Mouse (Mus musculus) lung, adult 2 months (tissue): ENCODE results near the gene Gadd45b. TPM values are rescaled to one million over a fixed set of nuclear protein-coding genes. Genes with fewer than 3 reads are reported as not detected.
A peak's percentile ranks its signal among the peaks of the same experiment; 100 is the strongest.

Experiments
- DNase-seq: peaks from one replicate; pipeline ENCODE4 v3.0.0; 2022
- H3K4me1 ChIP-seq: fragments of 200-500 bp; 2 replicates; pipeline ENCODE4 v1.6.1; 2011; ENCODE audit warnings: low read length; ENCODE audit not compliant: control insufficient read depth, insufficient read depth
- H3K4me3 ChIP-seq: fragments of 200-500 bp; replicated peaks from 2 replicates; pipeline ENCODE3; 2011; ENCODE audit warnings: low read depth, mild to moderate bottlenecking, control low read depth, low read length; ENCODE audit errors: extremely low read depth
- CTCF ChIP-seq: fragments of 200-500 bp; IDR thresholded peaks from 2 replicates; pipeline ENCODE4 v1.5.1; 2011; ENCODE audit warnings: mild to moderate bottlenecking, low read length, control low read depth; ENCODE audit not compliant: insufficient read depth
- POLR2A ChIP-seq: fragments of 200-500 bp; IDR thresholded peaks from 2 replicates; pipeline ENCODE4 v1.6.1; 2011; ENCODE audit warnings: low read depth, mild to moderate bottlenecking, control low read depth, low read length, borderline replicate concordance; ENCODE audit errors: extremely low read depth
- WGBS: fragments of 180-500 bp; shearing (Covaris S2); methylation state at CpG from one replicate; pipeline ENCODE4 v1.1.7; 2018; 5-methylcytosine and 5-hydroxymethylcytosine counted together
- polyA plus RNA-seq: library from polyadenylated mRNA; depleted of rRNA; stranded (reverse); fragments of >200 nt; gene quantifications from 2 replicates; pipeline ENCODE4 v1.2.3, GENCODE M21; 2012

Gadd45b gene
- polyA plus RNA-seq, 1 experiment: 103 TPM

- no peak for DNase-seq
- WGBS: 70% methylated on average over 3 of the region's 3 CpGs
- Histone ChIP-seq H3K4me3 (no peak overlapping the region), H3K4me1 (peaks cover 16% of the 10 kb centered on the region)
- TF ChIP-seq POLR2A (no peak), CTCF (no peak)
Measured at GRCm38 (mm10) chr10:80949081-80949480, 19.2 kb downstream of the Gadd45b start.

DNA sequence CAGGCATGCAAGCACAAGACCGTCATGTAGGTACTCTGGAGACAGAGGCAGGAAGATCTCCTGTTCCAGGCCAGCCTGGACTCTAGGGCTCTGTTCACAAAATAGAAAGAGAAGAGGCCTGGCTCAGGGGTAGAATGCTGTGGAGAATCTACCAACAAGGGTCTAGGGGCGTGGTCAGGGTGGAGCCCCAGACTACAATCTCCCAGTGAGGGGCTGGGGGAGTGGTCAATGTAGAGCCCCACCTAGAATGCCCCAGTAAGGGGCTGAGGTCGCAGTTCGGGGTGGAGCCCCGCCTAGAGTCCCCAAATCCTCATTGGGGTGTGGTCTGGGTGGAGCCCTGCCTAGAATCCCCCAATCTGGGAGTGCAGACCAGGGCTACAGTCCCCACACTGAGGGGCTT lies 20.4 kb downstream of the Gadd45b start:
- H3K4me1 ChIP-seq: peaks cover 16% of the 10 kb centered on the region
- TF ChIP-seq CTCF (no peak), POLR2A (no peak)
- WGBS: 54% methylated on average over 5 of the region's 5 CpGs
- DNase-seq: no peak
- H3K4me3 ChIP-seq: no peak overlapping the region

DNA sequence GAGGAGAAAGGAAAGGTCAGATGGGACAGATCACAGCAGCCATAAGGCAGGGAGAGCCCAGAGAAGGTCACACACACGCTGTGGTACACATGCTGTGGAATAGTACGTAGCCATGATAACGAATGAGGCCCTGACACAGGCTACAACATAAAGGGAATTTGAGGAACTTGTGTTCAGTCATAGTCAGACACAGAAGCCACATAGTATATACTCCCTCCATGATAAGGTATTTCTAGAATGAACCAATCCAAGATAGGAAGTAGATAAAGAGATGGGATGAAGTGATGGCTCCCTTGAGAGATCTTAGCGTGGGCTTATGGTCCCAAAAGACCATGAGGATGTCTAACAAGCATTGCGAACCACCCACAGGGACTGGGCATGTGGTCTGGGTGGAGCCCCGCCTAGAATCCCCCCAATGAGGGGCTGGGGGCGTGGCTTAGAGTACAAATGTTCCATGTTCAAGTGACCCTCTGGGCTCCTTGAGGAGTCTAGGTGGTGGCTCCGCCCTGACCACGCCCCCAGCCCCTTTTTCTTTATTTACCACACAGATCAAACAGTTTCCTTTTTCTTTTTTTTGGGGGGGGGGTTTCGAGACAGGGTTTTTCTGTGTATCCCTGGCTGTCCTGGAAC lies 22.0 kb downstream of the Gadd45b start:
- TF ChIP-seq CTCF (no peak), POLR2A (no peak)
- WGBS: 77% methylated on average over 10 of the region's 10 CpGs
- DNase-seq: no peak
- Histone ChIP-seq H3K4me3 (no peak overlapping the region), H3K4me1 (peaks cover 15% of the 10 kb centered on the region)

DNA sequence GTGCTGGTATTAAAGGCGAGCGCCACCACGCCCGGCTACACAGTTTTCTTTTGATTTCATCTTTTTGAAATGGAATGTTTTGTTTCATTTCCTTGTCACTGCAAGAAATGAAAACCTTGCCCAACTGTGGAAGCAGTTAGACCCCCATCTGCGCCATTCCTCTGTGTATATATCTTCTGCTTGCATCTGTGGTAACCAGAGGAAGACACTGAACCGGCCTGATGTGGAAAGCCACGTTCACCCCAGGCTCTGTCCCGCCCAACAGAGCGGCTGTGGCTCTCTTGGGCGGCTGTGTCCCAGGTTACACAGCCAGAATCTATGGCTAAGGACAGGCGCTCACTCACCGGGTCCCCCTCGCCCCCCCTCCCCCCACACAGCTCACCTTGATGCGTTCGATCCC lies 22.6 kb downstream of the Gadd45b start:
- DNase-seq: no peak
- no peak overlapping the region for H3K4me3 ChIP-seq
- H3K4me1 ChIP-seq: peaks cover 10% of the 10 kb centered on the region
- WGBS: 72% methylated on average over 15 of the region's 15 CpGs
- no peak for TF ChIP-seq CTCF
- no peak for TF ChIP-seq POLR2A

- TF ChIP-seq POLR2A (no peak), CTCF (no peak)
- DNase-seq: no peak
- WGBS: 65% methylated on average over 13 of the region's 13 CpGs
- Histone ChIP-seq H3K4me3 (no peak overlapping the region), H3K4me1 (no peaks in the 10 kb centered on the region)
Measured at GRCm38 (mm10) chr10:80954415-80954814, 24.5 kb downstream of the Gadd45b start.

DNA sequence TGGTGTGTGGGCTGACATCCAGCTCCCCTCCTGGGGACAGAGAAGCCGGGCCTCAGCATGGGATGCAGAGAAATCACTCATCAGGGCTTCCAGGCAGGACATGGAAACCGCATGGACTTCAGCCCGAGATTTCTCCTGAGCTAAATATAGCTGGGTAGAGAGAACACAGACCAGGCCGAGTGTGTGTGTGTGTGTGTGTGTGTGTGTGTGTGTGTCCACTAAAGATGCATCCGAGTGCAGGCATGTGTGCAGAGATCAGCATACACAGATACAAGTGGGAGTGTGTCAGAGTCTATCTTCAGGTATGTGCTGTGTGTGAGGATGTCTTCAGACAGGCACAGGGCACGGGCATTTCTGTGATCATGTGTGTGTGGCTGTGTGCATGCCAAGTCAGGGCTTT lies 25.0 kb downstream of the Gadd45b start:
- no peak for DNase-seq
- H3K4me3 ChIP-seq: no peak overlapping the region
- no peak for TF ChIP-seq POLR2A
- no peak for TF ChIP-seq CTCF
- H3K4me1 ChIP-seq: no peaks in the 10 kb centered on the region
- WGBS: 51% methylated on average over 6 of the region's 6 CpGs

DNA sequence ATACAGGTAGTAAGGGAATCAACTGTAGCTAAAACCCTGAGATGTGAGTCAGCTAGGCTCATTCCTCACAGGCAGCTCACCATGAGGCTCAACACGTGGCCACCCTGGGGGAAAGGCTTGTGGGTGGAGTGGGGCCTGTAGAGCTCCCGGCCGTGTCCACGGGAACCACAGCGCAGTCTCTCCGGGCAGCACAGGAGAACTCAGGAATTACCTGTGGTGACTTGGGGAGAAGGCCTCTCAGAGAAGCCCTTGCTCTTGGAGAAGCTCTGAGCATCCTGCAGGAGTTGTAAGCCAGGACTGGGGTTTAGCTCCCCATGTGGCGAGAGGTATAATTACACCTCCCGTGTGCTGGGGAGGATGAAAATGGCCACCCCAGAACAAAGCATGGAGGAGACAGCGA lies 25.7 kb downstream of the Gadd45b start:
- peak; percentile 62 for DNase-seq
- Histone ChIP-seq H3K4me3 (no peak overlapping the region), H3K4me1 (no peaks in the 10 kb centered on the region)
- WGBS: 17% methylated on average over 9 of the region's 9 CpGs
- TF ChIP-seq POLR2A (no peak), CTCF (peak; percentile 92)

GRCm38 (mm10) chr10:80956385-80956784 lies 26.5 kb downstream of the Gadd45b start:
- peaks cover 2% of the 10 kb centered on the region; the same call in 1 of the 2 replicates for H3K4me1 ChIP-seq
- no peak overlapping the region for H3K4me3 ChIP-seq
- 87% methylated on average over 8 of the region's 8 CpGs for WGBS
- TF ChIP-seq CTCF (no peak), POLR2A (no peak)
- no peak for DNase-seq

DNA sequence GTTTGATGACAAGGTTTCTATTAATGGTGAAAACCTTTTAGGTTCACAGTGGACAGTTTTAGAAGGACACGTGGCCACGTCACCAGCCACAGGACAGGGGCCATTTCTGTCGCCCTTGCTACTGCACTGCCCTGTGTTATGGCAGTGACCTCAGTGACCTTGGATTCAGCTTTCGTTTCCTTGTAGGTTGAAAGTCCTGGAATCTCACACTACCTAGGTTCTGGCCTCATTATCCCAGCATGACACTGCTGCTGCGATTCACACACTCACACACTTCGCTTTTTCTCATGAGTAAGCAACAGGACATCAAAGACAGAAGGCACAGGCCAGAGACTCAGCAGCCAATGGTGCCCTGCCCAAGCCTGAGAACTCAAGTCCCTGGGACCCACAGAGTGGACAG lies 27.0 kb downstream of the Gadd45b start:
- Histone ChIP-seq H3K4me1 (peaks cover 5% of the 10 kb centered on the region; the same call in 1 of the 2 replicates), H3K4me3 (no peak overlapping the region)
- no peak for TF ChIP-seq CTCF
- TF ChIP-seq POLR2A: no peak
- no peak for DNase-seq
- WGBS: 87% methylated on average over 6 of the region's 6 CpGs

- Histone ChIP-seq H3K4me1 (peaks cover 8% of the 10 kb centered on the region), H3K4me3 (no peak overlapping the region)
- DNase-seq: no peak
- TF ChIP-seq CTCF: no peak
- TF ChIP-seq POLR2A: no peak
- 81% methylated on average over 4 of the region's 4 CpGs for WGBS
Measured at GRCm38 (mm10) chr10:80957791-80958190, 27.9 kb downstream of the Gadd45b start.
